Mouse (Mus musculus): ENCODE data around the gene Hyls1.
A peak's percentile ranks its signal among the peaks of the same experiment; 100 is the strongest.
"Not testable (repeated sequence)": the region's sequence is repeated elsewhere in the genome, so short reads cannot be mapped to it uniquely, and the experiment has no call there.

Gene Hyls1

GRCm38 (mm10) chr9:35569571-35570534 lies at the start of gene Hyls1, which contains the start of gene Pate2:
Gene Hyls1, minus strand, starts transcription at chr9:35570398.
Gene Pate2, plus strand, starts transcription at chr9:35570284.
- peak; percentile 96 for DNase-seq (ENCODE audit: extremely low read depth, insufficient read length, low spot score)

GRCm38 (mm10) chr9:35616784-35617183 lies 46.6 kb upstream of the Hyls1 start:
- not testable (repeated sequence) for DNase-seq (ENCODE audit: extremely low read depth, insufficient read length, low spot score)

GRCm38 (mm10) chr9:35614005-35614404 lies 43.8 kb upstream of the Hyls1 start:
- DNase-seq (ENCODE audit: extremely low read depth, insufficient read length, low spot score) = no peak

GRCm38 (mm10) chr9:35611841-35612240 lies 41.6 kb upstream of the Hyls1 start, which contains the start of gene Pate4:
Gene Pate4, minus strand, starts transcription at chr9:35611941.
- DNase-seq (ENCODE audit: extremely low read depth, insufficient read length, low spot score) = no peak

GRCm38 (mm10) chr9:35607647-35608405 lies 37.6 kb upstream of the Hyls1 start:
- DNase-seq (ENCODE audit: extremely low read depth, insufficient read length, low spot score) = no peak

GRCm38 (mm10) chr9:35592903-35593302 lies 22.7 kb upstream of the Hyls1 start:
- DNase-seq (ENCODE audit: extremely low read depth, insufficient read length, low spot score) = no peak

- no peak for DNase-seq (ENCODE audit: extremely low read depth, insufficient read length, low spot score)
Observed at GRCm38 (mm10) chr9:35587674-35588073, 17.5 kb upstream of the Hyls1 start.

GRCm38 (mm10) chr9:35574416-35574815 lies 4.2 kb upstream of the Hyls1 start:
- no peak for DNase-seq (ENCODE audit: extremely low read depth, insufficient read length, low spot score)

GRCm38 (mm10) chr9:35570663-35571062 lies 465 bp upstream of the Hyls1 start:
- DNase-seq (ENCODE audit: extremely low read depth, insufficient read length, low spot score) = no peak

GRCm38 (mm10) chr9:35567995-35568394 lies 2.2 kb downstream of the Hyls1 start:
- no peak for DNase-seq (ENCODE audit: extremely low read depth, insufficient read length, low spot score)

GRCm38 (mm10) chr9:35564536-35565240 lies 5.5 kb downstream of the Hyls1 start:
- no peak for DNase-seq (ENCODE audit: extremely low read depth, insufficient read length, low spot score)

- DNase-seq (ENCODE audit: extremely low read depth, insufficient read length, low spot score) = no peak
Observed at GRCm38 (mm10) chr9:35561583-35561982, 8.6 kb downstream of the Hyls1 start.

- no peak for DNase-seq (ENCODE audit: extremely low read depth, insufficient read length, low spot score)
Observed at GRCm38 (mm10) chr9:35561076-35561475, 9.1 kb downstream of the Hyls1 start.

GRCm38 (mm10) chr9:35559009-35559890 lies 10.9 kb downstream of the Hyls1 start:
- peak; percentile 61 for DNase-seq (ENCODE audit: extremely low read depth, insufficient read length, low spot score)

- no peak for DNase-seq (ENCODE audit: extremely low read depth, insufficient read length, low spot score)
Observed at GRCm38 (mm10) chr9:35558257-35559008, 11.8 kb downstream of the Hyls1 start, which contains the start of the genes Ddx25 and Pus3. Gene Ddx25, minus strand, starts transcription at chr9:35558528. Gene Pus3, plus strand, starts transcription at chr9:35558595.

GRCm38 (mm10) chr9:35556494-35557102 lies 13.6 kb downstream of the Hyls1 start:
- no peak for DNase-seq (ENCODE audit: extremely low read depth, insufficient read length, low spot score)

- DNase-seq (ENCODE audit: extremely low read depth, insufficient read length, low spot score) = no peak
Observed at GRCm38 (mm10) chr9:35548455-35548854, 21.7 kb downstream of the Hyls1 start.

- DNase-seq (ENCODE audit: extremely low read depth, insufficient read length, low spot score) = no peak
Observed at GRCm38 (mm10) chr9:35546745-35547144, 23.5 kb downstream of the Hyls1 start.
